Mouse (Mus musculus): ENCODE results near the gene Csn1s1.

Csn1s1 gene

DNA sequence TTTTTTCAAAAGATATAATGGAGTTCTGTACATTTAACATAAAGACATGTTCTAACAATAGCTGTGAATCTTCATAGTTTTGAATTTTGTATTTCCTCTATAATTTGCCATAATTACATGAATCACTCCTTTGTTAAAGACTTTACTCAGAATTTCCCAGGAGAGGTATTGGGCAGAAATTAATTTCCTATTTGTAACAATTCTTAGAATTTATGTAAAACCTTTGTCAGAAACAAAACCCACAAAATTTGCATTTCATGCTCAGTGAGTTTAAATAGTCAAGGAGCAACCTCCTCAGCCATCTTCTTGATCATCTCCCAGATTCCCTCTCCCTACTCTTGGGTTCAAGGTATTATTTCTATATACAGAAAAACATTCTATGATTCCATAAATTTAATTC is at the start of gene Csn1s1:
TSS of gene Csn1s1 (plus strand) at position 301 of the 400 bp plus-strand sequence.
- DNase-seq, result no peak

- DNase-seq, result no peak
Measured at GRCm38 (mm10) chr5:87622681-87623080, 43.3 kb upstream of the Csn1s1 start.

GRCm38 (mm10) chr5:87642787-87643186 is 23.2 kb upstream of the Csn1s1 start:
- peak in 1 of 2 experiments; percentile 2 for DNase-seq

DNA sequence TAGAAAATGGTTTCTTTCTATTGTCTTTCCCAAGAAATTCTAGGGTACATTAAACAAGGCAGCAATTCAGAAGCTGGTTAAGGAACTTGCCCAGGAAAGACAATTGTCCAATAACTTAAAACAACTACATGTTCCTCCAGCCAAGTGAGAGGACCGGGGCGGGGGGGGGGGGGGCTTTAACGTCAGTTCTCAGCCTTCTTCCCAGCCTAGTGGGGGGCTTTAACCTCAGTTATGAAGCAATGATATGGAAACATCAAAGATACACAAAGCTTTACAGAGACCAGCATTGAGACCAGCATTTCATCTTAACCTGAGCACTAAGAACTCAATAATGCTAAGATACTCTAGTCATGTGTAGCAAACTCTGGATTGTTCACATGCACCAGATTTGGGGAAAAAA is 33.5 kb downstream of the Csn1s1 start, which contains the start of gene Csn2:
TSS of gene Csn2 (minus strand) at position 101 of the 400 bp plus-strand sequence.
- DNase-seq, result no peak

DNA sequence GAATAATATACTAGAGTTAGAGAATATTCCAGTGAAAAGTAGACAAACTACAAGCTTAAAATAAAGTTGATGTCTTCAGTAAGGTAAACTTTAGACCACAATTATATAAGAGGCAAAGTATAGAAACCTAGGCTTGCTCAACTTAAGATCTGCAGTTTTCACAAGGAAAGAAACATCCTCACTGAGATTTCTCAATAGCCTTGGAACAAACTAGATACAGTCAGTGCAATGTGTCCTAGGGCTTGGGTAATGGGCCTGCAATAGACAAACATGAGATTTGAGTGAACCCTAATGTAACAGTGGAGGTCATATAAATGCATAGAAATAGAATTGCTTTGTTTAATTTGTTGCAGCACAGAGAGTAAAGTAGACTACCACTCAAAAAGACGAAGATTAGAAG is 39.9 kb downstream of the Csn1s1 start:
- DNase-seq, result no peak
